Mouse (Mus musculus): Measurements from ENCODE around the gene Ceacam19. TPM values are rescaled to one million over a fixed set of nuclear protein-coding genes. Genes with fewer than 3 reads are reported as not detected.

Gene Ceacam19
- total RNA-seq, 2 experiments from 2014 or later: not detected

GRCm38 (mm10) chr7:19910421-19911291, 22.9 kb upstream of the Ceacam19 start:
- ATAC-seq (replicated peaks; ENCODE audit: low FRiP score, poor library complexity, severe bottlenecking): peak; percentile 67; the same call in 1 of the 2 replicates

- ATAC-seq (replicated peaks; ENCODE audit: low FRiP score, poor library complexity, severe bottlenecking): no peak
Measured at GRCm38 (mm10) chr7:19889881-19890280, 2.1 kb upstream of the Ceacam19 start.

- ATAC-seq (replicated peaks; ENCODE audit: low FRiP score, poor library complexity, severe bottlenecking): no peak
Measured at GRCm38 (mm10) chr7:19880754-19881153, 7.0 kb downstream of the Ceacam19 start.

GRCm38 (mm10) chr7:19876781-19877425, 10.9 kb downstream of the Ceacam19 start:
- no peak for ATAC-seq (replicated peaks; ENCODE audit: low FRiP score, poor library complexity, severe bottlenecking)

GRCm38 (mm10) chr7:19875948-19876682, 11.7 kb downstream of the Ceacam19 start:
- no peak for ATAC-seq (replicated peaks; ENCODE audit: low FRiP score, poor library complexity, severe bottlenecking)

- no peak for ATAC-seq (replicated peaks; ENCODE audit: low FRiP score, poor library complexity, severe bottlenecking)
Measured at GRCm38 (mm10) chr7:19871943-19872601, 15.7 kb downstream of the Ceacam19 start.

GRCm38 (mm10) chr7:19871137-19871621, 16.6 kb downstream of the Ceacam19 start:
- ATAC-seq (replicated peaks; ENCODE audit: low FRiP score, poor library complexity, severe bottlenecking): no peak

GRCm38 (mm10) chr7:19867751-19868399, 19.9 kb downstream of the Ceacam19 start:
- ATAC-seq (replicated peaks; ENCODE audit: low FRiP score, poor library complexity, severe bottlenecking): no peak

GRCm38 (mm10) chr7:19866490-19866889, 21.3 kb downstream of the Ceacam19 start:
- ATAC-seq (replicated peaks; ENCODE audit: low FRiP score, poor library complexity, severe bottlenecking): no peak

GRCm38 (mm10) chr7:19865246-19866036, 22.3 kb downstream of the Ceacam19 start:
- no peak for ATAC-seq (replicated peaks; ENCODE audit: low FRiP score, poor library complexity, severe bottlenecking)

- ATAC-seq (replicated peaks; ENCODE audit: low FRiP score, poor library complexity, severe bottlenecking): no peak
Measured at GRCm38 (mm10) chr7:19864241-19864640, 23.5 kb downstream of the Ceacam19 start.

- ATAC-seq (replicated peaks; ENCODE audit: low FRiP score, poor library complexity, severe bottlenecking): no peak
Measured at GRCm38 (mm10) chr7:19861199-19861598, 26.6 kb downstream of the Ceacam19 start, which contains the start of gene Ceacam16. TSS of gene Ceacam16 (minus strand) at chr7:19861299.

GRCm38 (mm10) chr7:19859740-19860139, 28.0 kb downstream of the Ceacam19 start:
- no peak for ATAC-seq (replicated peaks; ENCODE audit: low FRiP score, poor library complexity, severe bottlenecking)

GRCm38 (mm10) chr7:19856283-19856682, 31.5 kb downstream of the Ceacam19 start:
- no peak for ATAC-seq (replicated peaks; ENCODE audit: low FRiP score, poor library complexity, severe bottlenecking)

GRCm38 (mm10) chr7:19855663-19856062, 32.1 kb downstream of the Ceacam19 start:
- ATAC-seq (replicated peaks; ENCODE audit: low FRiP score, poor library complexity, severe bottlenecking): no peak

GRCm38 (mm10) chr7:19853526-19853925, 34.2 kb downstream of the Ceacam19 start:
- no peak for ATAC-seq (replicated peaks; ENCODE audit: low FRiP score, poor library complexity, severe bottlenecking)

GRCm38 (mm10) chr7:19851858-19852570, 35.8 kb downstream of the Ceacam19 start, which contains the start of gene Gm19345:
TSS of gene Gm19345 (plus strand) at chr7:19852003.
- ATAC-seq (replicated peaks; ENCODE audit: low FRiP score, poor library complexity, severe bottlenecking): no peak

Measured in erythroblast, adult 5-6 weeks (primary cell).